Mouse (Mus musculus): Measurements from ENCODE around the gene Nol10. TPM values are rescaled to one million over a fixed set of nuclear protein-coding genes. Genes with fewer than 3 reads are reported as not detected.

Gene Nol10
- 1.5 and 20.4 TPM in 2 replicates for polyA plus RNA-seq (2012; ENCODE audit: low replicate concordance)

GRCm38 (mm10) chr12:17348048-17349036, at the start of gene Nol10:
TSS of gene Nol10 (plus strand) at chr12:17348458.

DNA sequence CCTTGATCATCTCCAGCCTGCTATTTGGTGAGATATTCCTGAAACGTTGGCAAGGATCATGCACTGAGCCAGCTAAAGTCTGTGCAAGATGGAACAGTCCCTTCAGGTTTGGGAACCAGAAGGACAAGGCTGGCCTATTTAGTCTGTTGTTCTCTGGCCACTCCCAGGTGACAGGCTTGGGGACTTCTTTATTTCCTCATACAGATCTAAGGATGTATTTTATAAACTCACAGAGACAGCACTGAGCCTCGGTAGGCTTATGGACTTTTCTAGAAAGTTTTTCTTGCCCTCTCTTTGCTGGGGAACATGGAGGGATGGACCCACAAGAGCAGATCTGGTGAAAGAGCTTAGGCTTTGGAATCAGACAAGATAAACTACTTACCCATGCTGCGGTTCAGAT, 19.0 kb upstream of the Nol10 start, which contains the start of gene Atp6v1c2:
Atp6v1c2 (minus strand) TSS at position 101 of the 400 bp plus-strand sequence.

Other genes with a start within 250 kb of the Nol10 start
- 0.06 TPM in 1 of 2 replicates, not detected in the other for gene Kcnf1, start 171.6 kb upstream of the Nol10 start, polyA plus RNA-seq (2012; ENCODE audit: low replicate concordance)
- gene Pdia6, start 81.9 kb upstream of the Nol10 start, polyA plus RNA-seq (2012; ENCODE audit: low replicate concordance), result 5.7 and 26.5 TPM in 2 replicates
- not detected in 2 replicates for gene Atp6v1c2, start 19.1 kb upstream of the Nol10 start, polyA plus RNA-seq (2012; ENCODE audit: low replicate concordance)
- gene Odc1, start 196.3 kb downstream of the Nol10 start, polyA plus RNA-seq (2012; ENCODE audit: low replicate concordance), result 98.3 and 165 TPM in 2 replicates

Measured in leukemia stem cell, adult 10-12 weeks (primary cell).